Mouse (Mus musculus) midbrain, embryonic 16.5 days (tissue): Measurements from ENCODE around the gene Slc29a1. TPM values are rescaled to one million over a fixed set of nuclear protein-coding genes. Genes with fewer than 3 reads are reported as not detected.
A peak's percentile ranks its signal among the peaks of the same experiment; 100 is the strongest.

Experiments used
- ATAC-seq: fragments of 200-750 bp; cut with Nextera tagmentation; 2 replicates; pipeline ENCODE4 v1.8.0; 2017; ENCODE audit warnings: moderate TSS enrichment
- H3K27ac ChIP-seq: fragments of 300-500 bp; sonication (generic); 2 replicates; pipeline ENCODE4 v1.5.1; 2014; ENCODE audit warnings: mild to moderate bottlenecking, low read length, mixed read lengths
- H3K27me3 ChIP-seq: fragments of 300-500 bp; sonication (generic); 2 replicates; pipeline ENCODE4 v1.6.1; 2014; ENCODE audit warnings: low read depth, low read length, mixed read lengths; ENCODE audit not compliant: control insufficient read depth, insufficient read depth
- H3K36me3 ChIP-seq: fragments of 300-500 bp; sonication (generic); 2 replicates; pipeline ENCODE4 v1.6.1; 2014; ENCODE audit warnings: mild to moderate bottlenecking, low read length, moderate library complexity, mixed read lengths; ENCODE audit not compliant: control insufficient read depth, insufficient read depth
- H3K4me1 ChIP-seq: fragments of 300-500 bp; sonication (generic); 2 replicates; pipeline ENCODE4 v1.6.1; 2014; ENCODE audit warnings: mild to moderate bottlenecking, low read length, mixed read lengths; ENCODE audit not compliant: control insufficient read depth, insufficient read depth
- H3K4me2 ChIP-seq: fragments of 300-500 bp; sonication (generic); 2 replicates; pipeline ENCODE4 v1.6.1; 2014; ENCODE audit warnings: mild to moderate bottlenecking, low read length, mixed read lengths
- H3K4me3 ChIP-seq: fragments of 300-500 bp; sonication (generic); 2 replicates; pipeline ENCODE4 v1.5.1; 2014; ENCODE audit warnings: low read depth, mild to moderate bottlenecking, low read length, moderate library complexity, mixed read lengths
- H3K9ac ChIP-seq: fragments of 300-500 bp; sonication (generic); 2 replicates; pipeline ENCODE4 v1.6.1; 2014; ENCODE audit warnings: low read depth, low read length, mixed read lengths
- H3K9me3 ChIP-seq: fragments of 300-500 bp; sonication (generic); replicated peaks from 2 replicates; pipeline ENCODE4 v1.6.1; 2014; ENCODE audit warnings: mild to moderate bottlenecking, low read length, mixed read lengths; ENCODE audit not compliant: control insufficient read depth, poor library complexity, severe bottlenecking
- WGBS: fragments of 180-500 bp; shearing (Covaris S2); extraction: QIAGEN DNeasy Blood & Tissue Kit; methylation state at CpG from one replicate; pipeline ENCODE4 v1.1.7; 2014; 5-methylcytosine and 5-hydroxymethylcytosine counted together
- polyA plus RNA-seq: library from polyadenylated mRNA; unstranded; fragments of >200 nt; fragmentation: Nextera tagmentation; extraction: Ambion mirVana; gene quantifications from 2 replicates; pipeline ENCODE4 v1.2.1, GENCODE M21; 2015

The Slc29a1 gene
- polyA plus RNA-seq, 1 experiment from 2014 or later = 37.8 TPM

GRCm38 (mm10) chr17:45559732-45560525 is 39.5 kb downstream of the Slc29a1 start:
- ATAC-seq = no peak
- no peak overlapping the region for H3K4me2 ChIP-seq
- H3K27me3 ChIP-seq = no peaks in the 10 kb centered on the region; the same call in 1 of the 2 replicates
- peaks cover 14% of the 10 kb centered on the region for H3K4me1 ChIP-seq
- WGBS = 88% methylated on average over 15 of the region's 15 CpGs
- no peak overlapping the region for H3K9ac ChIP-seq
- H3K9me3 ChIP-seq = no peaks in the 10 kb centered on the region
- H3K27ac ChIP-seq = no peak overlapping the region
- H3K4me3 ChIP-seq = no peak overlapping the region
- H3K36me3 ChIP-seq = no peaks in the 10 kb centered on the region

DNA sequence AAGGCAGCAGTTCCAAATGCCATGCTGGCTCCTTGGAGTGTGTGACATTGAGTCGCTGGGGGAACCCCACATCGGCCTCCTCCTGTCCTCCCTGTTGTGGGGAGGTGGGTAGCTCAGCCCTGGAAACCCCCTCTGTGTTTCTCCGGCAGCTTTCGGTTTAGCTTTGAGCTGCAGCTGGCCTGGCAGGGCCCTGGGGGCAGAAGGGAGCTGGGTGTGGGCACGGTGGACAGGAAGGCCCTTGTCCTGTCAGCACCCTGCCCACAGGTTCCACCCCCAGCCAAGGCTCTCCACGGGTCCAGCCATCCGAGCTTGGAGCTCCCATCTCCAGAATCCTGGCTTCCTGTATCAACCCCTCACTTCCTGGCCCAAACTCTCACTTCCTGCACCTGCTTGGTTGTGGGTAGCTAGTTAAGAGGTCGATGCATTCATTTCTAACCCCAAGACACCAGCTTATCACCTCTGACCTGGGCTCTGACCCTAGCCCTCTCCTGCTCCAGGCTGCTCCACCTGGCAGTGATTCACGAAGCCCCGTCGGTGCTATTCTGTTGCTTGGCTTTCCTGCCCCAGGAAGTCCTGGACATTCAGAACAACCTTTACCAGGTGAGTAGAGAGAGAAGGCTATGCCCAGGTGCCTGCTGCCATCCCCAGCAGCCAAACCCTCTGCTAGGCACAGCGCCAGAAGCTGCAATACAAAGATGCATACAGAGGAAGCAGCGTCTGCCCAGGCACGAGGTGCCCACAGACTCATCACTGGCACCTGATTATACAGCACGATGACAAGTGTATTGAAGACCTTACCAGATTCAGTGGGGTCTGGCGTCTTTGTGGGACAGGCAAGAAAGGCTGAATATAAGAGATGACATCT is 41.2 kb downstream of the Slc29a1 start:
- Histone ChIP-seq H3K36me3 (no peaks in the 10 kb centered on the region), H3K9ac (peak overlapping the region; percentile 46), H3K4me3 (no peak overlapping the region), H3K9me3 (no peaks in the 10 kb centered on the region), H3K4me2 (no peak overlapping the region), H3K27me3 (no peaks in the 10 kb centered on the region; the same call in 1 of the 2 replicates), H3K4me1 (peaks cover 10% of the 10 kb centered on the region), H3K27ac (no peak overlapping the region)
- ATAC-seq = no peak
- 71% methylated on average over 16 of the region's 16 CpGs for WGBS

GRCm38 (mm10) chr17:45557246-45557824 is 42.1 kb downstream of the Slc29a1 start:
- WGBS = 67% methylated on average over 5 of the region's 7 CpGs
- H3K27ac ChIP-seq = no peak overlapping the region
- no peak overlapping the region for H3K4me2 ChIP-seq
- H3K4me1 ChIP-seq = peaks cover 10% of the 10 kb centered on the region
- H3K4me3 ChIP-seq = no peak overlapping the region
- no peak for ATAC-seq
- H3K9ac ChIP-seq = no peak overlapping the region
- no peaks in the 10 kb centered on the region for H3K9me3 ChIP-seq
- H3K36me3 ChIP-seq = no peaks in the 10 kb centered on the region
- H3K27me3 ChIP-seq = no peaks in the 10 kb centered on the region; the same call in 1 of the 2 replicates

DNA sequence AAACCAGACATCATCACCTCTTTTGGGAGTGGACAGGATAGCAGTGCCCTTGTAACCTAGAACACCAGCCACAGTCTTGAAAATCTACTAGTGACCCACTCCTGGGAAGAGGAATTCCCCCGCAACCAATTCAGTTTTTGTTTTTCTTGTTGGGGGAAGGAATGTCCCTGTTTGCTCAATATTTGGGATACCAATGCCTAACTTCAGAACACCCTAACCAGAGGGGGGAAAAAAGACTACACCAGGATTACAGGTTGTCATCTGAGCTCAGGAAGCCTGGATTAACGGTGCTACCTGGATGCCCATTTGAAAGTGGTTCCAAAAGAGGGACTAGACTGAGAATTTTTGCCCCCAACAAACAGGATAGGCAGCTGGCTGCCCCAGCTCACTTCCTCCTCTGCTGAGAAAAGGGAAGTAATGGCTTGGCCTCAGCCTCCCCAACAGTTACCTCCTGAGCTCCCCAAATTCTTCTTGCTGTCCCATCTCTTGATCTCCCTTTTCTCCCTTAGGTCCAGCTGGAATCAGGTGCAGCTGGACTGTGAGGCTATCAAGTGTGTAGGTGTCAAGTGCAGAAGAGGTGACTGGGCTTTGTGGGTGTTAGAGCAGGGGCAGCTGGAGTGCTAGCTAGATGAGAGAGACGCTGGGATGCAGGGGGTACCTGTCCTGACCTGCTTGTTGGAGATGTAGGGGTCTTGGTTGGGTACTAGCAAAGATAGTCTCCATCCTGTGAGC is 42.7 kb downstream of the Slc29a1 start:
- Histone ChIP-seq H3K4me2 (peak overlapping the region; percentile 99), H3K36me3 (no peaks in the 10 kb centered on the region), H3K9ac (peak overlapping the region; percentile 64), H3K27ac (no peak overlapping the region), H3K4me1 (peaks cover 14% of the 10 kb centered on the region), H3K27me3 (no peaks in the 10 kb centered on the region; the same call in 1 of the 2 replicates), H3K4me3 (peak overlapping the region; percentile 66), H3K9me3 (no peaks in the 10 kb centered on the region)
- ATAC-seq = no peak
- WGBS = 72% methylated on average over 3 of the region's 3 CpGs

GRCm38 (mm10) chr17:45556107-45556489 is 43.3 kb downstream of the Slc29a1 start:
- WGBS = 2% methylated on average over 14 of the region's 14 CpGs
- ATAC-seq = no peak; the same call in 1 of the 2 replicates
- Histone ChIP-seq H3K4me3 (peak overlapping the region; percentile 66), H3K4me2 (peak overlapping the region; percentile 99), H3K9me3 (no peaks in the 10 kb centered on the region), H3K27ac (no peak overlapping the region), H3K9ac (peak overlapping the region; percentile 64), H3K4me1 (peaks cover 14% of the 10 kb centered on the region), H3K27me3 (no peaks in the 10 kb centered on the region; the same call in 1 of the 2 replicates), H3K36me3 (no peaks in the 10 kb centered on the region)

DNA sequence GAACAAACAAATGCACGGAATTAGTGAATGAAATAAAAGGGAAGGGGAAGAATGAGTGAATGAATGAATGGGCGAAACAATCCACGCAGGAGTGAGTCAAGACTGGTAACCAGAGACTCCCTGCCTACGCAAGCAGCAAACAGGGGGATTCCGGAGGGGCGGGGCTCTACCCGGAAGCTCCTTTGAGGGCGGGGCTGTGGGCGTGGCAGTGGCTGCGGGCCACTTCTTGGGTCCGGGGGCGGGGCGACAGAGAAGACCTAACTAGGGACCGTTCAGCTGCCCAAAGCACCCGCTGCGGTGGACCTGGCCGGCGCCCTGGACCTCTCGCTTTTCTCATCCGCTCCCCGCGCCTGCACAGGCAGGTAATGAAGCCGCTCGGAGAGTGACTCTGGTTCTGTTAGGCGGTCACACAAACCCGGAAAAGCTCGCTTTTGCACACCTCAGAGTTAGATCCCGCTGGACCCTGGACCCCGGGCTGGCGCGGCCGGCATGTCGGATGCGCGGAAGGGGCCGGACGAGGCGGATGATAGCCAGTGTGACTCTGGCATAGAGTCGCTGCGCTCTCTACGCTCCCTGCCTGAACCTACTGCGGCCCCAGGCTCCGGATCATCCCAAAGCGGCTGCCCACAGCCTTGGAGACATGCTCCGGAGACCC is 43.8 kb downstream of the Slc29a1 start, which contains the start of gene Nfkbie:
TSS of gene Nfkbie (plus strand) at position 252 of the 655 bp plus-strand sequence.
- H3K27ac ChIP-seq = 0 out of 2 replicates have a peak within 1 kb of the TSS, but pooled peaks have one; percentile 11
- H3K4me3 ChIP-seq = peak within 1 kb of the TSS; percentile 66
- peak; percentile 57 for ATAC-seq
- 0% methylated on average over 45 of the region's 45 CpGs for WGBS
- H3K4me1 ChIP-seq = peaks cover 14% of the 10 kb centered on the region
- peak within 1 kb of the TSS; percentile 64 for H3K9ac ChIP-seq
- no peaks in the 10 kb centered on the region; the same call in 1 of the 2 replicates for H3K27me3 ChIP-seq
- H3K36me3 ChIP-seq = no peaks in the 10 kb centered on the region
- H3K9me3 ChIP-seq = no peaks in the 10 kb centered on the region
- peak within 1 kb of the TSS; percentile 99 for H3K4me2 ChIP-seq

- Histone ChIP-seq H3K4me2 (no peak overlapping the region), H3K27me3 (no peaks in the 10 kb centered on the region; the same call in 1 of the 2 replicates), H3K4me3 (no peak overlapping the region), H3K4me1 (peaks cover 20% of the 10 kb centered on the region), H3K27ac (no peak overlapping the region), H3K9me3 (no peaks in the 10 kb centered on the region), H3K36me3 (no peaks in the 10 kb centered on the region), H3K9ac (0 out of 2 replicates have a peak overlapping the region, but pooled peaks have one; percentile 10)
- no peak for ATAC-seq
- WGBS = 33% methylated on average over 1 of the region's 1 CpGs
Observed at GRCm38 (mm10) chr17:45554420-45554819, 45.0 kb downstream of the Slc29a1 start.

- Histone ChIP-seq H3K9ac (no peak overlapping the region), H3K4me2 (no peak overlapping the region), H3K4me3 (no peak overlapping the region), H3K27me3 (no peaks in the 10 kb centered on the region; the same call in 1 of the 2 replicates), H3K4me1 (peaks cover 24% of the 10 kb centered on the region), H3K36me3 (no peaks in the 10 kb centered on the region), H3K9me3 (no peaks in the 10 kb centered on the region), H3K27ac (no peak overlapping the region)
- 86% methylated on average over 3 of the region's 3 CpGs for WGBS
- ATAC-seq = no peak
Observed at GRCm38 (mm10) chr17:45553065-45553464, 46.3 kb downstream of the Slc29a1 start.
